Mouse (Mus musculus): ENCODE measurements around the gene Tenm2. TPM values are rescaled to one million over a fixed set of nuclear protein-coding genes. Genes with fewer than 3 reads are reported as not detected.

The Tenm2 gene
- polyA plus RNA-seq, 1 experiment from 2014 or later = not detected

DNA sequence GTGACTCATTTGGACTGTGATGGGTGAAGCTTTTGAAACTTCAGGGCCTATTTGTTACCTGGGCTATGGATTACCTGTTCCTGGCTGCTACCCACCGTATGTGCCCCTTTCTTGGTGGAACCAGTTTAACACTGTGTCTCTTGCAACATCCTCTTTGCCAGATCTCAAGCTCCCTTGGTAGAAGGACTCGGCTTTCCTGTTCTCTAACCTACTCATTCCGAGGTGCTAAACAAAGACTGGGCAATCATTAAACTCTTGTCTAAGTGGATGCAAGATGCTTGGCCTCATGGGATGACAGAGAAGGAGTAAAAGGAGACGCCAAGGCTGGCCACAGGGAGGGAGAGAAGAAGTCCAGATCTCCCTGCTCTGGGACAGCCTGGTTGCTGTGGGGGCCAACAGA, 1198.5 kb downstream of the Tenm2 start:
- Histone ChIP-seq H3K4me1 (ENCODE audit: insufficient read depth) (no peaks in the 10 kb centered on the region), H3K36me3 (replicated peaks; ENCODE audit: insufficient read depth, low read length) (no peaks in the 10 kb centered on the region), H3K4me3 (ENCODE audit: low read depth, low read length) (no peak overlapping the region), H3K27ac (ENCODE audit: low read depth) (no peak overlapping the region), H3K9ac (replicated peaks) (no peak overlapping the region), H3K9me3 (ENCODE audit: low read length) (no peaks in the 10 kb centered on the region), H3K27me3 (ENCODE audit: insufficient read depth, low read length) (no peaks in the 10 kb centered on the region), H3K4me2 (ENCODE audit: low read depth, low read length) (no peak overlapping the region)
- no peak for TF ChIP-seq EP300 (IDR thresholded peaks at IDR 0.05; ENCODE audit: low read depth)
- no peak for TF ChIP-seq CTCF (IDR thresholded peaks at IDR 0.05; ENCODE audit: low read depth)
- DNase-seq (no peak), ATAC-seq (no peak)
- WGBS (ENCODE audit: insufficient replicate concordance) = 48% methylated on average over 4 of the region's 4 CpGs

DNA sequence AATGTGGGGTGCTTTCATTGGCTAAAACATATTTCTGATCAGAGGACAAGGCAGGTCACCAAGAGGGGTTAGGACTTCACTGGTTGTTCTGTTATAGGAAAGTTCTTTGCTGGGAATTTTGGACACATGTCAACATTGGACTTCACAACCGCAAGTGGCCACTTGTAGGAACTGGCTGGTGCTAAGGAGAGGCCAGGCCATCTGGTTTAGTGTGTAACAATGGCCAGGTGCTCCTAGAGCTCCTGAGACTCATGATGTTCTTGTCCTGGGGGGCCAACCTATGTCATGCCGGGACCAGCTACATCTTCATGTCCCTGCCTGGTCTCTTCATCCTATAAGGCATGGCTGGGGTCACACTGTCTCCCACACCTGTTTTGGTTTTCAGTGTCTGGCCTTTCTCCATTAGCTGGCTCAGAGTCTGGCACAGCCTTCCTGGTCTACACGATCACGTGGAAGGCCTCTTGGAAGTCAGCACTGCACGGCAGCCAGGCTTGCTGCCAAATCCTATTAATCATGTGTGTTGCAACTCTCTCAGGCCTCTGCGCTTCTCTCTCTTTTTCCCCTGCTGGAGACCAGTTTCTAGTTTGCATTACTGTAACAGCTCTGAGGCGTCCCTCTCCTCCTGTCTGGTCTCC, 1199.6 kb downstream of the Tenm2 start:
- no peaks in the 10 kb centered on the region for H3K9me3 ChIP-seq (ENCODE audit: low read length)
- H3K9ac ChIP-seq (replicated peaks) = no peak overlapping the region
- ATAC-seq = peak; percentile 94
- H3K27ac ChIP-seq (ENCODE audit: low read depth) = no peak overlapping the region
- H3K36me3 ChIP-seq (replicated peaks; ENCODE audit: insufficient read depth, low read length) = no peaks in the 10 kb centered on the region
- no peaks in the 10 kb centered on the region for H3K27me3 ChIP-seq (ENCODE audit: insufficient read depth, low read length)
- peak; percentile 77 for DNase-seq
- no peaks in the 10 kb centered on the region for H3K4me1 ChIP-seq (ENCODE audit: insufficient read depth)
- no peak overlapping the region for H3K4me3 ChIP-seq (ENCODE audit: low read depth, low read length)
- 43% methylated on average over 7 of the region's 7 CpGs for WGBS (ENCODE audit: insufficient replicate concordance)
- TF ChIP-seq EP300 (IDR thresholded peaks at IDR 0.05; ENCODE audit: low read depth) (no peak), CTCF (IDR thresholded peaks at IDR 0.05; ENCODE audit: low read depth) (no peak)
- no peak overlapping the region for H3K4me2 ChIP-seq (ENCODE audit: low read depth, low read length)

DNA sequence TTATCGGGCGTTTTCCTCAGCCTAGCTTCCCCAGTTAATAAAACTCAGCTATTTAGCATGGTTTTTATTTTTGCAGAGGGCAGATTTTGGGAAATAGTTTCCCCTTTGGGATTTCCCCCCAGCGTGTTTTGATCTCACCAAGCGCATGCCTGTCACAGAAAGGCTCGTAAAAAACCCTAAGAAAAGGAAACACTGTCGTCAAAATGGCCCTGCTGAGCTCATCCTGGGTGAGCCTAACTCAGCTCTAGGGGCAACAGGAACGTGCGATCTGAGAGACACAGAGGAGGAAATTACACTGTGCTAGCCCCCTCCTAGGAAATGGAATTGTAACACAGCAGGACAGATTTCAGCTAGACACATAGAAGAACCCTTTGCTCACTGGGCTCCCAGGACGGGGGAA, 1204.0 kb downstream of the Tenm2 start:
- ATAC-seq = no peak
- WGBS (ENCODE audit: insufficient replicate concordance) = 39% methylated on average over 9 of the region's 9 CpGs
- no peak for DNase-seq

DNA sequence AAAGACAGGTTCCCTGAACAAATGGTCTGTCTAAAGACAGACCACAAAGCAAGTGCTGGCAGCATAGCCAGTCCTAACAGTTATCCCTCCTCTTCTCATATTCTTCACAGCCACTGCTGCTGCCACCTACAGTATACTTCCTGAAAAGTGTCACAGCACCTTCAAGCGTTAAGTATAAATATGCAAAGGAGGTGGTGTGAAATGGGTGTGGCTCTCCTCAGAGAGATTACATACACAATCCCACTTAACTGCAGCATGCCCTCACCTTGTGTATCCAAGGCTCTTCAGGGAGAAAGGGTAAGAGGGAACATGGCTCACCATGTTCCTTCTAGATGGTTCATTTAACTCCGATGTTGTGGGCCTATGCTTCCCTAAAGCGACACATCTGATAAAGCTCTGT, 1215.8 kb downstream of the Tenm2 start:
- Histone ChIP-seq H3K4me2 (ENCODE audit: low read depth, low read length) (no peak overlapping the region), H3K27ac (ENCODE audit: low read depth) (no peak overlapping the region), H3K36me3 (replicated peaks; ENCODE audit: insufficient read depth, low read length) (no peaks in the 10 kb centered on the region), H3K4me3 (ENCODE audit: low read depth, low read length) (no peak overlapping the region), H3K27me3 (ENCODE audit: insufficient read depth, low read length) (no peaks in the 10 kb centered on the region), H3K9ac (replicated peaks) (no peak overlapping the region), H3K9me3 (ENCODE audit: low read length) (no peaks in the 10 kb centered on the region), H3K4me1 (ENCODE audit: insufficient read depth) (no peaks in the 10 kb centered on the region)
- no peak for DNase-seq
- ATAC-seq = no peak
- TF ChIP-seq CTCF (IDR thresholded peaks at IDR 0.05; ENCODE audit: low read depth) (no peak), EP300 (IDR thresholded peaks at IDR 0.05; ENCODE audit: low read depth) (no peak)
- 47% methylated on average over 3 of the region's 3 CpGs for WGBS (ENCODE audit: insufficient replicate concordance)

More for the DNA sequence above, 1204.0 kb downstream of the Tenm2 start:
- Histone ChIP-seq H3K9ac (replicated peaks) (no peak overlapping the region), H3K4me3 (ENCODE audit: low read depth, low read length) (no peak overlapping the region), H3K4me2 (ENCODE audit: low read depth, low read length) (no peak overlapping the region), H3K9me3 (ENCODE audit: low read length) (no peaks in the 10 kb centered on the region), H3K27ac (ENCODE audit: low read depth) (no peak overlapping the region), H3K36me3 (replicated peaks; ENCODE audit: insufficient read depth, low read length) (no peaks in the 10 kb centered on the region), H3K4me1 (ENCODE audit: insufficient read depth) (no peaks in the 10 kb centered on the region), H3K27me3 (ENCODE audit: insufficient read depth, low read length) (no peaks in the 10 kb centered on the region)
- no peak for TF ChIP-seq CTCF (IDR thresholded peaks at IDR 0.05; ENCODE audit: low read depth)
- no peak for TF ChIP-seq EP300 (IDR thresholded peaks at IDR 0.05; ENCODE audit: low read depth)

DNA sequence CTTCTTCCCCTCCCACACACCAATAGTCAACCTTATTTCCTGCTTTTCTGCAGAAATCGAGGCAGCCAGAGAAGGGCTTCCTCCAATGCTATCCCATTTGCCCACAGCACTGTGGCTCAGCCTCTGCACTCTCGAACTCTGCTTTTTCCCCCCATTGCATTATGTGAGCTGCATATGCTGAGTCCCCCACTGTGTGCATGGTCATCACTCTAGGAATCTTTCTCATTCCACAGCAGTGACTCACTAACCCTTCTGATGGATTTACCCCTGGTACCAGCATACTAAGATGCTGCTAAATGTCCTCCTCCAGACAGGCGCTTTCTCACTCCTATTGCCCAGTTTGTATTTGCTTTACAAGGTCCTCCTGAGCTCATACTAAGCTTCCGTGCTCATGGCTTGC, 1222.6 kb downstream of the Tenm2 start:
- DNase-seq (no peak), ATAC-seq (no peak)
- H3K27ac ChIP-seq (ENCODE audit: low read depth) = no peak overlapping the region
- 54% methylated on average over 4 of the region's 4 CpGs for WGBS (ENCODE audit: insufficient replicate concordance)
- H3K9me3 ChIP-seq (ENCODE audit: low read length) = no peaks in the 10 kb centered on the region
- TF ChIP-seq CTCF (IDR thresholded peaks at IDR 0.05; ENCODE audit: low read depth) (no peak), EP300 (IDR thresholded peaks at IDR 0.05; ENCODE audit: low read depth) (no peak)
- no peak overlapping the region for H3K9ac ChIP-seq (replicated peaks)
- no peak overlapping the region for H3K4me2 ChIP-seq (ENCODE audit: low read depth, low read length)
- no peak overlapping the region for H3K4me3 ChIP-seq (ENCODE audit: low read depth, low read length)
- H3K27me3 ChIP-seq (ENCODE audit: insufficient read depth, low read length) = no peaks in the 10 kb centered on the region
- H3K36me3 ChIP-seq (replicated peaks; ENCODE audit: insufficient read depth, low read length) = no peaks in the 10 kb centered on the region
- H3K4me1 ChIP-seq (ENCODE audit: insufficient read depth) = no peaks in the 10 kb centered on the region

DNA sequence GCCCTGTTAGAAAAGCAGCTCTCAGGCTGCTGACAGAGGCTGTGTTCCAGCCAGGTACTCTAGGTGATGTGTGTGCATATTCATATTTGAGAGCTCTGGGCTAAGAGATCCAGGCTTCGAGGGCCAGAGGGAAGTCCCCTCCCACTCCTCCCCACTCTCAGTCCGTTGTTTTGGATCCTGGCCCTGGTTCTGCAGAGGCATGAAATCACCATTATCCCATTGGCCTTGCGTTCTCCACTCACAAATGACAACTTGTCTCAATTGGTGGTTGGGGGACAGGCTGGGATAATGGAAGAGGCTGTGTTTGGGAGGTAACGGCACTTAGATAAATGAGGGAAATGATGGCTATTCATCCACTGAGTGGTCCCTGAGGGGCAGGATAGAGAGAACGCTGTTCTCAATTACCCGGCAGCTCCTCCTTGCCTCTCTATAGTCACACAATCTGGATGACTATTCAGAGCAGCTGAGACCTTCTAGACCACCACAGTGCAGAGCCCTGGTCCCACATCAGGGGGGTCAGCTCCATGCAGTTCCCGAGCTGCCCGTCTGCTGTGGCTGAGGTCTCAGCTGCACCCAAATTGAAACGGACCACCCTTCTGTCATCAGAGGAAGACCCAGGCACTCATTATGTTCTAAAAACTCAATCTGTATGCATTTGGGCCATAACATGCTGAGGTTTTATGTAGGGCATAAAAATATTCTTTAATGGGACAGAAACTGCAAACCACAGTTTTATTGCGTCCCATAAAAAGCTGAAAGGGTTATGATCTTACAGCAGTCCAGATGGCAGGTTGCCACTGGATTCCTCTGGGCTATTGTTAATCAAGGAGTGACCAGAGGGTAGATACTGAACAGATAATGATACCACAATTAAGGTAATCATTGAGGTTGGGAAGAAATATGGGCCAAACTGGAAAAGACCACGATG, 1226.2 kb downstream of the Tenm2 start:
- 76% methylated on average over 11 of the region's 11 CpGs for WGBS (ENCODE audit: insufficient replicate concordance)
- DNase-seq = no peak
- H3K27ac ChIP-seq (ENCODE audit: low read depth) = no peak overlapping the region
- no peaks in the 10 kb centered on the region for H3K27me3 ChIP-seq (ENCODE audit: insufficient read depth, low read length)
- no peaks in the 10 kb centered on the region for H3K4me1 ChIP-seq (ENCODE audit: insufficient read depth)
- no peak overlapping the region for H3K4me2 ChIP-seq (ENCODE audit: low read depth, low read length)
- TF ChIP-seq CTCF (IDR thresholded peaks at IDR 0.05; ENCODE audit: low read depth) (no peak), EP300 (IDR thresholded peaks at IDR 0.05; ENCODE audit: low read depth) (no peak)
- no peak overlapping the region for H3K9ac ChIP-seq (replicated peaks)
- no peak overlapping the region for H3K4me3 ChIP-seq (ENCODE audit: low read depth, low read length)
- no peak for ATAC-seq
- H3K9me3 ChIP-seq (ENCODE audit: low read length) = no peaks in the 10 kb centered on the region
- H3K36me3 ChIP-seq (replicated peaks; ENCODE audit: insufficient read depth, low read length) = no peaks in the 10 kb centered on the region
